Mouse (Mus musculus): ENCODE measurements around the gene Rnf215. TPM values are rescaled to one million over a fixed set of nuclear protein-coding genes. Genes with fewer than 3 reads are reported as not detected.

The Rnf215 gene
- total RNA-seq, 1 experiment = 19.5 TPM

DNA sequence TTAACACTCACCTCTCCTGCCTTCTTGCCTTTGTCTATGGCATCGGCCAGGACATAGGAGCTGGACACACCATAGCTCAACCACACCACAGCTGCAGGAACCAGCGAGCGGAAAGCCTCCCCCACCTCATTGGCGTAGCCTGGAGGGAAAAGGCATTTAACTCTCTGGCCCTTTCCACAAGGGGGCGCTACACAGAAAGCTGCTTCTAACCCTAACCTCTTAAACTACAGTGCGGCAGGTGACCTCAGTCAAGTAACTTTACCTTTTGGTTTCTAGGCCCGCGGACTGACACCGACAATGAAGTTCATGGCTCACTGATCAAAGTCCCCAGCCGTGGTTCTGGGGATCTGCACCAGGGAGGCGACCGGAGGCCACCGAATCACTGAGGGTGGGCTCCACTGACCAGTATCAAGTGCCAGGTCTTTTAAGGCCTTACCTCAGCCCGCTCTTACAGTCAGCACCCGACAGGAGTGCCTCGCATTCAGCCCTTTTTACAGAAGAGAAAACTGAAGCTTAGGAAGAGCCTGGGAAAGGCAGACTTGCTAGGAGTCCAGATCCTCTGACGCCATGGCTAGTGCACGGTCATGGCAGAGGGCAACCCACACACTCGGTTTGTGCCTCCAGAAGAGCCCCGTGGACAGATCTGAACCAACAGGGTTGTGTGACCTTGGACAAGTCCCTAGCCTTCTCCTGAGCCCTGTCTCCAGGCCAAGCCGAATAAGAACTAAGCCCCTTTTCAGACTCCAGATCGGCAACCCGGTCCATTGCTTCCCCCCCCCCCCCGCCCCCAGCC, 40.4 kb upstream of the Rnf215 start:
- no peak for TF ChIP-seq HCFC1 (IDR thresholded peaks at IDR 0.05; ENCODE audit: borderline replicate concordance, insufficient read depth, low read length)
- no peak for TF ChIP-seq ZC3H11A (IDR thresholded peaks at IDR 0.05; ENCODE audit: borderline replicate concordance, low read depth, low read length)
- no peak for TF ChIP-seq CHD2 (IDR thresholded peaks at IDR 0.05; ENCODE audit: low read depth, low read length)
- no peak for TF ChIP-seq MAFK (IDR thresholded peaks at IDR 0.05; ENCODE audit: insufficient read depth, low read depth, low read length)
- no peak for TF ChIP-seq ZNF384 (IDR thresholded peaks at IDR 0.05; ENCODE audit: low read depth, low read length)
- in situ Hi-C loops (cut with MboI; ENCODE audit: low sequenced_read_pairs in 2 of 2, unreplicated experiment in 2 of 2) = no loop called here
- H3K36me3 ChIP-seq (ENCODE audit: control insufficient read depth, insufficient read depth, low read length, poor library complexity, severe bottlenecking) = peaks cover 14% of the 10 kb centered on the region; the same call in 1 of the 2 replicates

DNA sequence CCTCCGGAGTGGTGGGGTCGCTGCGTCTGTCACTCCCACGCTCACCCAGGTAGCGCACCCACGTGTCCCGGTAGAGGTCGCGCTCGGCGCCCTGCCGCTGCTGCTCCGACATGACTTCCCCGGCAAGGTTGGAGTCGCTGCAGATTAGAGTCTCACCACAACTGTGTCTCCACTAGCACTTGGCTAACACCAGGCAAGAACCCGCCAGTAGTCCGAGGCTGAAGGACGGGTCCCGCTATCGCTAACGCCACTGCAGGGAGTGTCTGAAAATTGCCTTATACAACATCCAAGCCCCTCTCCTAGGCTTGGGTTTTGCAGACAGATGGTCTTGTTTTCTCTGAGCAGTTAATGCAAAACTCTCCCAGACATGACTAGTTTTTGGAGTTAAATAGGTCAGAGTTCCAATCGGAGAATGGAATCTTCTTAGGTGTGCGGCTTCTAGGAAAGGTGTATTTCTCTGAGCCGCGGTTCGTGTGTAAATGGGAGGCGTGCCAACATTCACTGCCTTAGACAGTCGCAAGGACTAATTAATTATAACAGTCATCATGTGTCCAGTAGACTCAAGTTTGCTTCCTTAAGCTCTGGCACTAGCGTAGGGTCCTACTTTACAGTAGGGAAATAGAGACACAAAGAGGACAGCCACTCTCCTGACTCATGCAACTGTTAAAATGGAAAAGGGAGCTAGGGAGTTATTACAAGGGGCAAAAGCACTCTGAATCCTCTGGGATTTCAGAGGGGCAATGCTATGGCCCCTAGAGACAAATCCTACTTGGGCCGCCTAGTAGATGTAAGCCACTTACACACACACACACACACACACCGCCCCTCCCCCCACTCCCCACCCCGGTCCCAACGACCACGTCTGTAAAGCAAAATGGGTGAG, 39.6 kb upstream of the Rnf215 start, which contains the start of gene Mtfp1:
Gene Mtfp1 (minus strand): TSS at position 275 of the 883 bp plus-strand sequence.
- H3K4me1 ChIP-seq (ENCODE audit: control insufficient read depth in 2 of 2, insufficient read depth in 2 of 2, low read length in 2 of 2, poor library complexity in 1 of 2) = peaks cover 4 to 5% of the 10 kb centered on the region in 2 experiments; a peak in 2 of 4 replicates
- peak within 1 kb of the TSS; percentile 74; the same call in 1 of the 2 replicates for H3K27ac ChIP-seq (ENCODE audit: insufficient read depth, low read depth, low read length, poor library complexity, severe bottlenecking)
- H3K9ac ChIP-seq (ENCODE audit: insufficient read depth, low read depth, low read length, poor library complexity, severe bottlenecking) = peak within 1 kb of the TSS; percentile 83
- peak within 1 kb of the TSS; percentile 78 to 92 for H3K4me3 ChIP-seq (ENCODE audit: insufficient read depth in 1 of 2, low read depth in 1 of 2, low read length in 2 of 2, poor library complexity in 1 of 2, severe bottlenecking in 1 of 2)
- DNase-seq (ENCODE audit: low read depth, low spot score) = peak; percentile 20
- TF ChIP-seq ZC3H11A (IDR thresholded peaks at IDR 0.05; ENCODE audit: borderline replicate concordance, low read depth, low read length) = no peak
- TF ChIP-seq CHD2 (IDR thresholded peaks at IDR 0.05; ENCODE audit: low read depth, low read length) = no peak
- TF ChIP-seq HCFC1 (IDR thresholded peaks at IDR 0.05; ENCODE audit: borderline replicate concordance, insufficient read depth, low read length) = no peak
- TF ChIP-seq MAFK (IDR thresholded peaks at IDR 0.05; ENCODE audit: insufficient read depth, low read depth, low read length) = no peak
- TF ChIP-seq ZNF384 (IDR thresholded peaks at IDR 0.05; ENCODE audit: low read depth, low read length) = no peak
- no peaks in the 10 kb centered on the region for H3K9me3 ChIP-seq (ENCODE audit: control insufficient read depth, insufficient read depth, low read depth, low read length)
- in situ Hi-C loops (cut with MboI; ENCODE audit: low sequenced_read_pairs in 2 of 2, unreplicated experiment in 2 of 2) = no loop called here
- peaks cover 14% of the 10 kb centered on the region; the same call in 1 of the 2 replicates for H3K36me3 ChIP-seq (ENCODE audit: control insufficient read depth, insufficient read depth, low read length, poor library complexity, severe bottlenecking)

More for the DNA sequence above, 40.4 kb upstream of the Rnf215 start:
- Histone ChIP-seq H3K4me1 (ENCODE audit: control insufficient read depth in 2 of 2, insufficient read depth in 2 of 2, low read length in 2 of 2, poor library complexity in 1 of 2) (peaks cover 4 to 5% of the 10 kb centered on the region in 2 experiments; a peak in 2 of 4 replicates), H3K9me3 (ENCODE audit: control insufficient read depth, insufficient read depth, low read depth, low read length) (no peaks in the 10 kb centered on the region), H3K9ac (ENCODE audit: insufficient read depth, low read depth, low read length, poor library complexity, severe bottlenecking) (peak overlapping the region; percentile 83), H3K4me3 (ENCODE audit: insufficient read depth in 1 of 2, low read depth in 1 of 2, low read length in 2 of 2, poor library complexity in 1 of 2, severe bottlenecking in 1 of 2) (peak overlapping the region; percentile 78 to 92), H3K27ac (ENCODE audit: insufficient read depth, low read depth, low read length, poor library complexity, severe bottlenecking) (peak overlapping the region; percentile 32; the same call in 1 of the 2 replicates)
- DNase-seq (ENCODE audit: low read depth, low spot score) = peak; percentile 94

DNA sequence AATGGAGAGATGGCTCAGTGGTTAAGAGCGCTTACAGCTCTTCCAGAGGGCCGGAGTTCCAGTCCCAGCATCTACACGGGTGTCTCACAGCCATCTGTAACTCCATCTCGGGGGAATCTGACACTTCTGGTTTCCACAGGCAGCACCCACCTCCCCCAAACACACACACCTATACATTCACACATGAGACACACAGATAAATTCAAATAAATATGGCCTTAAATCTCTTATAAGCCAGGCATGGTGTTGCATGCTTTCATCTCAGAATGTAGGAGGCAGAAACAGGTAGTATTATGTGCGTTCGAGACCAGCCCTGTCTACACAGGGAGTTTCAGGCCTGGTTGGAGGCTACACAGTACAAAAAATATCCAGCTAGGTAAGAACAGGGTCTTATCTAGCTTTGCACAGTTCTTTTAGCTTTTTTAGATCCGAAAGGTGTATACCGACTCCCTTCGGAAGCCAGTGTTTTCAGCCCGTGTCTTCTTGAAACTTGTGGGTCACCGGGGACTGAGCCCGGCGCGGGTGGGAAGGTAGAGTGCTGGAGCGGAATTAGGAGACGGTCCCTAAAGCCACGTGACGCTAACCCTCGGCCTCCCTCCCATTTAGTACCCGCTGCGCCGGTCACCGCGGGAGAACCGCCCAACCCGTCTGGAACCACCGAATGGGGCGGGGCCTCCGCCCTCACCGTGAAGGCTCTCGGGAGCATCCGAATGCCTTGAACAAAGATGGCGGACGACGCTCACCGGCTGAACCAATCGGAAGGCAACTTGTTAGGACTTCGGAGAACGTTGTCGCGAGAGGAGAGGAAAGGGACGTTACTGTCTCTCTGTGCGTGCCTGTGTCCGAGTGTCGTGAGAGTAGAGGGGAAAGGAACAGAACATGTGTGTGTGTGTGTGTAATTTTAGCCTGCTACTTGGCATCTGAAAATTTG, 38.7 kb upstream of the Rnf215 start:
- Histone ChIP-seq H3K27ac (ENCODE audit: insufficient read depth, low read depth, low read length, poor library complexity, severe bottlenecking) (peak overlapping the region; percentile 74; the same call in 1 of the 2 replicates), H3K4me1 (ENCODE audit: control insufficient read depth in 2 of 2, insufficient read depth in 2 of 2, low read length in 2 of 2, poor library complexity in 1 of 2) (peaks cover 4 to 5% of the 10 kb centered on the region in 2 experiments; a peak in 2 of 4 replicates), H3K36me3 (ENCODE audit: control insufficient read depth, insufficient read depth, low read length, poor library complexity, severe bottlenecking) (peaks cover 13% of the 10 kb centered on the region; the same call in 1 of the 2 replicates), H3K4me3 (ENCODE audit: insufficient read depth in 1 of 2, low read depth in 1 of 2, low read length in 2 of 2, poor library complexity in 1 of 2, severe bottlenecking in 1 of 2) (peak overlapping the region; percentile 78 to 92), H3K9ac (ENCODE audit: insufficient read depth, low read depth, low read length, poor library complexity, severe bottlenecking) (peak overlapping the region; percentile 83), H3K9me3 (ENCODE audit: control insufficient read depth, insufficient read depth, low read depth, low read length) (no peaks in the 10 kb centered on the region)
- in situ Hi-C loops (cut with MboI; ENCODE audit: low sequenced_read_pairs in 2 of 2, unreplicated experiment in 2 of 2) = no loop called here
- TF ChIP-seq CHD2 (IDR thresholded peaks at IDR 0.05; ENCODE audit: low read depth, low read length) (peak; percentile 99), ZC3H11A (IDR thresholded peaks at IDR 0.05; ENCODE audit: borderline replicate concordance, low read depth, low read length) (no peak), HCFC1 (IDR thresholded peaks at IDR 0.05; ENCODE audit: borderline replicate concordance, insufficient read depth, low read length) (peak; percentile 92)
- DNase-seq (ENCODE audit: low read depth, low spot score) = peak; percentile 99

Measured in ES-E14 (cell line).